Mouse (Mus musculus) olfactory bulb, adult 2 months (tissue): ENCODE data around the gene Oma1.

Experiments
- CTCF ChIP-seq: fragments of 200-500 bp; IDR thresholded peaks from 2 replicates; pipeline ENCODE4 v1.5.1; 2012; ENCODE audit warnings: low read depth, mild to moderate bottlenecking, low read length, moderate library complexity; ENCODE audit not compliant: insufficient read depth
- POLR2A ChIP-seq: fragments of 200-500 bp; IDR thresholded peaks from 2 replicates; pipeline ENCODE4 v1.6.1; 2012; ENCODE audit warnings: mild to moderate bottlenecking, low read depth, low read length, moderate library complexity; ENCODE audit not compliant: insufficient read depth

DNA sequence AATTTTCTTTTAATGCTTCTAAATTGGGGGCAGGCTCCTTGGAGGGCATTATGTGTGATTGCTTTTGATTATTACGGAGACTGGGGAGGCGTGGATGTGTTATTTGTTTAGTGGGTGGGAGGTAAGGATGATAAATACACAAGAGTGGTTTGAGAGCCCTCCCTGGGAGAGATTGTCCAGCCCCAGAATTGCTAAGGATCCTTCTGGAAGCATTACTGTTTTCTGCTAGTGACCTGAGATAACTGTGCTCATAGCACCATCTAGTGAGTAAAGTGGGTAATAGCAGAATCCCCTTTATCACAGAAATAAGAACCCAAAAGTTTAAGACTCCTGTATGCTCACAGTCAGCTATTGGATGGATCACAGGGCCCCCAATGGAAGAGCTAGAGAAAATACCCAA, 32.4 kb downstream of the Oma1 start:
- TF ChIP-seq CTCF = no peak
- TF ChIP-seq POLR2A = no peak
